Mouse (Mus musculus) forebrain, embryonic 14.5 days (tissue): ENCODE results near the gene Phf14. TPM values are rescaled to one million over a fixed set of nuclear protein-coding genes. Genes with fewer than 3 reads are reported as not detected.
A peak's percentile ranks its signal among the peaks of the same experiment; 100 is the strongest.

Source experiments
- ATAC-seq: fragments of 200-750 bp; cut with Nextera tagmentation; 2 replicates; pipeline ENCODE4 v1.8.0; 2017; ENCODE audit warnings: mild to moderate bottlenecking, moderate library complexity
- DNase-seq: peaks from one replicate; pipeline ENCODE4 v3.0.0-alpha.2; 2015; ENCODE audit warnings: low spot score
- H3K27ac ChIP-seq: fragments of 300-500 bp; sonication (generic); 2 replicates; pipeline ENCODE4 v1.5.1; 2014; ENCODE audit warnings: low read depth, mild to moderate bottlenecking, control low read depth, low read length, moderate library complexity
- H3K27me3 ChIP-seq: fragments of 300-500 bp; sonication (generic); replicated peaks from 2 replicates; pipeline ENCODE4 v1.6.1; 2014; ENCODE audit warnings: low read length, control low read depth, mixed read lengths; ENCODE audit not compliant: control insufficient read depth, insufficient read depth
- H3K36me3 ChIP-seq: fragments of 300-500 bp; sonication (generic); 2 replicates; pipeline ENCODE4 v1.6.1; 2014; ENCODE audit warnings: low read length, control low read depth; ENCODE audit not compliant: control insufficient read depth, insufficient read depth
- H3K4me1 ChIP-seq: fragments of 300-500 bp; sonication (generic); 2 replicates; pipeline ENCODE4 v1.6.1; 2014; ENCODE audit warnings: antibody characterized with exemption, low read length, control low read depth; ENCODE audit not compliant: control insufficient read depth, insufficient read depth
- H3K4me2 ChIP-seq: fragments of 300-500 bp; sonication (generic); 2 replicates; pipeline ENCODE4 v1.6.1; 2014; ENCODE audit warnings: mild to moderate bottlenecking, control low read depth, low read length
- H3K4me3 ChIP-seq: fragments of 300-500 bp; sonication (generic); 2 replicates; pipeline ENCODE4 v1.5.1; 2014; ENCODE audit warnings: low read depth, low read length, control low read depth
- H3K9ac ChIP-seq: fragments of 300-500 bp; sonication (generic); 2 replicates; pipeline ENCODE4 v1.6.1; 2014; ENCODE audit warnings: mild to moderate bottlenecking, low read length, control low read depth, moderate library complexity
- H3K9me3 ChIP-seq: fragments of 300-500 bp; sonication (generic); replicated peaks from 2 replicates; pipeline ENCODE4 v1.6.1; 2016; ENCODE audit warnings: low read length, control low read depth, mixed read lengths; ENCODE audit not compliant: control insufficient read depth
- WGBS: fragments of 180-500 bp; shearing (Covaris S2); extraction: QIAGEN DNeasy Blood & Tissue Kit; methylation state at CpG from one replicate; pipeline ENCODE4 v1.1.7; 2014; 5-methylcytosine and 5-hydroxymethylcytosine counted together
- polyA plus RNA-seq: library from polyadenylated mRNA; unstranded; fragments of >200 nt; fragmentation: Nextera tagmentation; extraction: Ambion mirVana; gene quantifications from 2 replicates; pipeline ENCODE4 v1.2.1, GENCODE M21; 2014

The Phf14 gene
- polyA plus RNA-seq, 1 experiment from 2014 or later: 89.2 TPM

GRCm38 (mm10) chr6:12026804-12027537 lies 119.4 kb downstream of the Phf14 start:
- Histone ChIP-seq H3K27ac (no peak overlapping the region), H3K27me3 (no peaks in the 10 kb centered on the region), H3K4me1 (no peaks in the 10 kb centered on the region), H3K9me3 (no peaks in the 10 kb centered on the region), H3K4me3 (no peak overlapping the region), H3K36me3 (no peaks in the 10 kb centered on the region), H3K9ac (no peak overlapping the region), H3K4me2 (no peak overlapping the region)
- ATAC-seq: no peak
- 81% methylated on average over 2 of the region's 2 CpGs for WGBS
- DNase-seq: no peak

GRCm38 (mm10) chr6:12034561-12034960 lies 127.0 kb downstream of the Phf14 start:
- no peaks in the 10 kb centered on the region for H3K9me3 ChIP-seq
- 0 out of 2 replicates have a peak, but pooled peaks cover 2% of the 10 kb centered on the region for H3K36me3 ChIP-seq
- no peaks in the 10 kb centered on the region for H3K27me3 ChIP-seq
- no peak overlapping the region for H3K27ac ChIP-seq
- no peak overlapping the region for H3K9ac ChIP-seq
- 57% methylated on average over 4 of the region's 4 CpGs for WGBS
- H3K4me1 ChIP-seq: no peaks in the 10 kb centered on the region
- H3K4me2 ChIP-seq: no peak overlapping the region
- H3K4me3 ChIP-seq: no peak overlapping the region
- ATAC-seq (no peak), DNase-seq (no peak)

- H3K27me3 ChIP-seq: no peaks in the 10 kb centered on the region
- no peaks in the 10 kb centered on the region for H3K9me3 ChIP-seq
- H3K9ac ChIP-seq: no peak overlapping the region
- no peak for ATAC-seq
- 72% methylated on average over 7 of the region's 7 CpGs for WGBS
- H3K4me2 ChIP-seq: no peak overlapping the region
- H3K36me3 ChIP-seq: 0 out of 2 replicates have a peak, but pooled peaks cover 2% of the 10 kb centered on the region
- H3K4me3 ChIP-seq: no peak overlapping the region
- H3K4me1 ChIP-seq: no peaks in the 10 kb centered on the region
- no peak for DNase-seq
- H3K27ac ChIP-seq: no peak overlapping the region
Measured at GRCm38 (mm10) chr6:12038268-12038667, 130.7 kb downstream of the Phf14 start.

GRCm38 (mm10) chr6:12052884-12053283 lies 145.3 kb downstream of the Phf14 start:
- ATAC-seq (no peak), DNase-seq (no peak)
- Histone ChIP-seq H3K4me3 (no peak overlapping the region), H3K27ac (no peak overlapping the region), H3K4me2 (no peak overlapping the region), H3K27me3 (no peaks in the 10 kb centered on the region), H3K4me1 (no peaks in the 10 kb centered on the region), H3K9me3 (no peaks in the 10 kb centered on the region), H3K36me3 (peaks cover 9% of the 10 kb centered on the region; the same call in 1 of the 2 replicates), H3K9ac (no peak overlapping the region)
- WGBS: 84% methylated on average over 2 of the region's 2 CpGs

GRCm38 (mm10) chr6:12054149-12054548 lies 146.5 kb downstream of the Phf14 start:
- H3K4me2 ChIP-seq: no peak overlapping the region
- 72% methylated on average over 3 of the region's 3 CpGs for WGBS
- H3K36me3 ChIP-seq: no peaks in the 10 kb centered on the region
- DNase-seq (no peak), ATAC-seq (peak; percentile 40; the same call in 1 of the 2 replicates)
- H3K4me3 ChIP-seq: no peak overlapping the region
- no peaks in the 10 kb centered on the region for H3K4me1 ChIP-seq
- no peak overlapping the region for H3K9ac ChIP-seq
- H3K9me3 ChIP-seq: no peaks in the 10 kb centered on the region
- no peaks in the 10 kb centered on the region for H3K27me3 ChIP-seq
- H3K27ac ChIP-seq: no peak overlapping the region

GRCm38 (mm10) chr6:12058717-12059116 lies 151.1 kb downstream of the Phf14 start:
- no peaks in the 10 kb centered on the region for H3K27me3 ChIP-seq
- H3K9ac ChIP-seq: no peak overlapping the region
- WGBS: 80% methylated on average over 5 of the region's 5 CpGs
- H3K9me3 ChIP-seq: no peaks in the 10 kb centered on the region
- H3K27ac ChIP-seq: no peak overlapping the region
- H3K36me3 ChIP-seq: 0 out of 2 replicates have a peak, but pooled peaks cover 3% of the 10 kb centered on the region
- no peak overlapping the region for H3K4me3 ChIP-seq
- no peaks in the 10 kb centered on the region for H3K4me1 ChIP-seq
- DNase-seq: no peak
- H3K4me2 ChIP-seq: no peak overlapping the region
- ATAC-seq: no peak

GRCm38 (mm10) chr6:12059971-12060370 lies 152.4 kb downstream of the Phf14 start:
- Histone ChIP-seq H3K4me1 (no peaks in the 10 kb centered on the region), H3K27ac (no peak overlapping the region), H3K27me3 (no peaks in the 10 kb centered on the region), H3K4me3 (no peak overlapping the region), H3K4me2 (no peak overlapping the region), H3K9ac (no peak overlapping the region), H3K9me3 (no peaks in the 10 kb centered on the region), H3K36me3 (0 out of 2 replicates have a peak, but pooled peaks cover 3% of the 10 kb centered on the region)
- WGBS: 90% methylated on average over 7 of the region's 7 CpGs
- ATAC-seq (no peak), DNase-seq (no peak)

GRCm38 (mm10) chr6:12060452-12061140 lies 153.0 kb downstream of the Phf14 start:
- DNase-seq (no peak), ATAC-seq (no peak)
- WGBS: 92% methylated on average over 9 of the region's 9 CpGs
- 0 out of 2 replicates have a peak, but pooled peaks cover 3% of the 10 kb centered on the region for H3K36me3 ChIP-seq
- no peak overlapping the region for H3K4me3 ChIP-seq
- H3K27me3 ChIP-seq: no peaks in the 10 kb centered on the region
- H3K4me1 ChIP-seq: no peaks in the 10 kb centered on the region
- no peak overlapping the region for H3K9ac ChIP-seq
- no peaks in the 10 kb centered on the region for H3K9me3 ChIP-seq
- H3K27ac ChIP-seq: no peak overlapping the region
- H3K4me2 ChIP-seq: no peak overlapping the region

- peak; percentile 56 for DNase-seq
- Histone ChIP-seq H3K27me3 (no peaks in the 10 kb centered on the region), H3K27ac (no peak overlapping the region)
Measured at GRCm38 (mm10) chr6:12067956-12068355, 160.3 kb downstream of the Phf14 start.

More at GRCm38 (mm10) chr6:12067956-12068355, 160.3 kb downstream of the Phf14 start:
- Histone ChIP-seq H3K9me3 (no peaks in the 10 kb centered on the region), H3K36me3 (0 out of 2 replicates have a peak, but pooled peaks cover 4% of the 10 kb centered on the region), H3K4me3 (no peak overlapping the region), H3K9ac (no peak overlapping the region), H3K4me2 (no peak overlapping the region), H3K4me1 (no peaks in the 10 kb centered on the region)
- peak; percentile 50; the same call in 1 of the 2 replicates for ATAC-seq
- 66% methylated on average over 4 of the region's 4 CpGs for WGBS
